In the genomic region with DNA sequence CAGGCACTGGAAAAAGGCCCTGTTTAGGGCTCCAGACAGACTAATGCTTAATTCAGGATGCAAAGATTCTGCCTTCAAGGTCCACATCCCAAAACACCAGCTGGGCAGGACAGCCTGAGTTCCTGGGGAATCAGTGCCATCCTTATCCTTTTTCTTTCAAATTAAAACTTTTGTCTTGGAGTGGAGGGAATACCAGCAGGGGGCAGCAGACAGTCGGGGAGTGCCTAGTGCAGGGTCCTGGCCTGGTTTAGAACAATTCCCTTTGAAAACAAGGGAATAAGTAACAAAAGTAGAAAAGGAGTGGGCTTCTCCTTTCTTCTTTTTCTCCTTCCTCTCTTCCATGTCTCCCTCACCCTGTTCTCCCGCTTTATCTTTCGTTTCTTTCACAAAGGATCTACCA, we compare ENCODE assay signal across 8 mouse cellular contexts. TPM values are rescaled to one million over a fixed set of nuclear protein-coding genes. Genes with fewer than 3 reads are reported as not detected.
DNase-seq lines count a peak whose midpoint lies in the region; ATAC-seq and TF ChIP-seq lines count a peak whose summit lies in the region.

No protein-coding gene starts in this region.

- intact Hi-C loops in left cerebral cortex, adult 2 months (cut with DNase I) = loop anchor here (1.0 to 10.0 kb wide), 4 partner anchors 122 to 528 kb away; a partner anchor contains a TSS

- H3K9ac ChIP-seq in liver, embryonic 13.5 days = no peak overlapping the region

- no peaks in the 10 kb centered on the region for H3K27me3 ChIP-seq in liver, embryonic 13.5 days

- 21% methylated on average over 3 of the region's 3 CpGs for WGBS in liver, embryonic 13.5 days (ENCODE audit: insufficient replicate concordance)

- peak; percentile 87 for TF ChIP-seq CTCF in left cerebral cortex, adult 2 months (IDR thresholded peaks at IDR 0.05)

- DNase-seq in left cerebral cortex, adult 2 months (ENCODE audit: extremely low spot score in 1 of 2, low spot score in 2 of 2) = peak; percentile 71 to 78
- DNase-seq in left cerebral cortex, adult 8-10 months (ENCODE audit: low spot score in 2 of 2) = no peak
- DNase-seq in R1 (ENCODE audit: low read depth, low spot score) = peak; percentile 90
- DNase-seq in cerebellum, postnatal 10 days = peak; percentile 95 to 96
- DNase-seq in gastrocnemius, postnatal 4 days (ENCODE audit: low spot score in 2 of 2) = peak; percentile 57 to 84
- peak; percentile 20 for DNase-seq in liver, embryonic 13.5 days
- DNase-seq in right cerebral cortex, adult 2 months (ENCODE audit: low spot score in 2 of 2) = peak; percentile 65 to 89

- ATAC-seq in liver, embryonic 13.5 days (ENCODE audit: low read depth) = no peak
- no peak for ATAC-seq in activated CD4-positive, CD25-positive, alpha-beta regulatory T cell, adult 4 months

- H3K4me3 ChIP-seq in left cerebral cortex, adult 2 months = no peak overlapping the region
- H3K4me3 ChIP-seq in liver, embryonic 13.5 days (replicated peaks) = no peak overlapping the region

- H3K4me2 ChIP-seq in liver, embryonic 13.5 days = no peak overlapping the region

- no peaks in the 10 kb centered on the region for H3K9me3 ChIP-seq in liver, embryonic 13.5 days (replicated peaks)

- H3K4me1 ChIP-seq in liver, embryonic 13.5 days (replicated peaks) = no peaks in the 10 kb centered on the region

- H3K36me3 ChIP-seq in liver, embryonic 13.5 days = no peaks in the 10 kb centered on the region

- H3K27ac ChIP-seq in left cerebral cortex, adult 2 months = no peak overlapping the region
- no peak overlapping the region for H3K27ac ChIP-seq in liver, embryonic 13.5 days

RNA-seq across cellular contexts. Expression of a gene that starts 9.2 kb away (rescaled TPM):
- 10 to 100 TPM; 33.9 to 34.1 TPM for total RNA-seq in left cerebral cortex, adult 2 months (2021)
- 10 to 100 TPM; 30.9 to 34.4 (median 32.2) TPM for total RNA-seq in left cerebral cortex, adult 8-10 months (2022)
- total RNA-seq in gastrocnemius, postnatal 4 days (2021) = 100 to 1,000 TPM in 1 of 2 experiments, 10 to 100 TPM in 1; 96.6 to 121 TPM
- 1.7 and 2.0 TPM in 2 replicates for polyA plus RNA-seq in liver, embryonic 13.5 days (2015; fragmentation: Nextera tagmentation; extraction: Ambion mirVana)
- polyA plus RNA-seq in activated CD4-positive, CD25-positive, alpha-beta regulatory T cell, adult 4 months (2017; shearing (Covaris generic)) = not detected

RNA-seq across cellular contexts. Expression of a gene that starts 19.2 kb away (rescaled TPM):
- total RNA-seq in left cerebral cortex, adult 2 months (2021) = 10 to 100 TPM; 54.3 to 57.4 TPM
- total RNA-seq in left cerebral cortex, adult 8-10 months (2022) = 10 to 100 TPM; 46.3 to 57.2 (median 52.1) TPM
- 10 to 100 TPM; 37.2 to 38.2 TPM for total RNA-seq in gastrocnemius, postnatal 4 days (2021)
- polyA plus RNA-seq in liver, embryonic 13.5 days (2015; fragmentation: Nextera tagmentation; extraction: Ambion mirVana) = 8.4 and 9.6 TPM in 2 replicates
- polyA plus RNA-seq in activated CD4-positive, CD25-positive, alpha-beta regulatory T cell, adult 4 months (2017; shearing (Covaris generic)) = 10 to 100 TPM; 19.7 to 21.8 TPM

RNA-seq across cellular contexts. Expression of a gene that starts 44.3 kb away (rescaled TPM):
- total RNA-seq in left cerebral cortex, adult 2 months (2021) = 10 to 100 TPM; 11.5 to 14.3 TPM
- total RNA-seq in left cerebral cortex, adult 8-10 months (2022) = 10 to 100 TPM; 11.9 to 18.9 (median 15.1) TPM
- 10 to 100 TPM; 11.6 to 12.1 TPM for total RNA-seq in gastrocnemius, postnatal 4 days (2021)
- polyA plus RNA-seq in liver, embryonic 13.5 days (2015; fragmentation: Nextera tagmentation; extraction: Ambion mirVana) = 18.0 and 18.9 TPM in 2 replicates
- 10 to 100 TPM; 37.5 to 67.2 TPM for polyA plus RNA-seq in activated CD4-positive, CD25-positive, alpha-beta regulatory T cell, adult 4 months (2017; shearing (Covaris generic))

Comparison
In these comparisons a context has a peak if more than half of its experiments do, and no peak if none do; other contexts are left out.
1. DNase-seq: peak in left cerebral cortex, adult 2 months (2 of 2), R1 (single experiment), cerebellum, postnatal 10 days (2 of 2), gastrocnemius, postnatal 4 days (2 of 2), liver, embryonic 13.5 days (single experiment) and right cerebral cortex, adult 2 months (2 of 2); none in left cerebral cortex, adult 8-10 months (0 of 2).